Mouse (Mus musculus): ENCODE data around the gene Mettl16. TPM values are rescaled to one million over a fixed set of nuclear protein-coding genes. Genes with fewer than 3 reads are reported as not detected.
A peak's percentile ranks its signal among the peaks of the same experiment; 100 is the strongest.

Gene Mettl16
- 10.9 TPM for polyA plus RNA-seq (2012; fragmentation: generic; extraction: Trizol)

DNA sequence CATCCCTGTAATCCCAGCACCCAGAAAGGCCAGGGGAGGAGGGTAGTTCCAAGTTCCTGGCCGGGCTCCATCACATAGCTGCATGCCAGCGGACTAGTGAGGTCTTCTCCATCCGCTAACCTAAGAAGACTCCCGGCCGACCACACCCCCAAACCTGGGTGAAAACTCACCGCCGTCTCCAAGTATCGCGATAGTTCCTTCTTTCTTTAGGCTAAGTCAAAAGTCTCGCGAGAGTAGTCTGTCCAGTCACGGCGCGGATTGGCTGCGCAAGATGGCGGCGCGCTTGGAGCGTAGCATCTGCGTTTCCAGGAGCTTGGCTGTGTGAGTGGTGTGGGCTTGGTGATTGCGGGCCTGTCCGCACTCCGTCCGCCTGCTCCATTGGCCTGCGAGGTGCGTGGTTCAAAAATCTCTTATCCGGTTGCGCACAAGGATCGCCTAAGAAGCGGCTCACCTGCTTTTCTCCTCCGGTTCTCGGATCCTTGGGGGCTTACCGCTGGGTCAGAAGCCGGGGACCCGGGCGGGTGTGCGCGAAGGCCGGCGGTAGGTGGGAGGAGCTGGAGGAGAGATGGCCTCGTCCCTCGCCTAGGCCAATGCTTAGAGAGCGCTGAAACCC, at the start of gene Mettl16:
Gene Mettl16, plus strand, starts transcription at position 236 of the 613 bp plus-strand sequence.
- Histone ChIP-seq H3K4me3 (peak within 1 kb of the TSS; percentile 92), H3K4me2 (ENCODE audit: low read depth) (peak within 1 kb of the TSS; percentile 96), H3K27me3 (ENCODE audit: control insufficient read depth, insufficient read depth, insufficient read length) (no peaks in the 10 kb centered on the region), H3K79me2 (ENCODE audit: control insufficient read depth, insufficient read depth) (peaks cover 32% of the 10 kb centered on the region), H3K36me3 (ENCODE audit: control insufficient read depth, insufficient read depth) (no peaks in the 10 kb centered on the region), H3ac (ENCODE audit: control insufficient read depth, insufficient read length) (peak within 1 kb of the TSS; percentile 37)
- TF ChIP-seq TCF3 (IDR thresholded peaks at IDR 0.05; ENCODE audit: insufficient read length, low read depth) (no peak), POLR2A (IDR thresholded peaks at IDR 0.05; ENCODE audit: insufficient read length, low read depth) (peak; percentile 96), TCF12 (IDR thresholded peaks at IDR 0.05; ENCODE audit: insufficient read depth, poor library complexity, severe bottlenecking) (no peak), POLR2AphosphoS2 (IDR thresholded peaks at IDR 0.05; ENCODE audit: insufficient read length, low read depth) (peak; percentile 94), E2F4 (IDR thresholded peaks at IDR 0.05; ENCODE audit: insufficient read depth) (no peak), USF1 (IDR thresholded peaks at IDR 0.05; ENCODE audit: low read depth) (no peak), MYOG (IDR thresholded peaks at IDR 0.05; ENCODE audit: control insufficient read depth in 1 of 3, insufficient read depth in 1 of 3, insufficient read length in 2 of 3, low read depth in 2 of 3) (no peak), CEBPB (IDR thresholded peaks at IDR 0.05; ENCODE audit: insufficient read depth, poor library complexity, severe bottlenecking) (no peak), SRF (IDR thresholded peaks at IDR 0.05; ENCODE audit: control insufficient read depth, insufficient read length, low read depth) (no peak), REST (IDR thresholded peaks at IDR 0.05; ENCODE audit: insufficient read depth, insufficient read length) (peak; percentile 35), MYOD1 (IDR thresholded peaks at IDR 0.05; ENCODE audit: control insufficient read depth in 1 of 3, insufficient read length in 2 of 3, low read depth in 2 of 3) (peak in 1 of 3 experiments; percentile 37), MAX (IDR thresholded peaks at IDR 0.05; ENCODE audit: low read depth) (no peak)

DNA sequence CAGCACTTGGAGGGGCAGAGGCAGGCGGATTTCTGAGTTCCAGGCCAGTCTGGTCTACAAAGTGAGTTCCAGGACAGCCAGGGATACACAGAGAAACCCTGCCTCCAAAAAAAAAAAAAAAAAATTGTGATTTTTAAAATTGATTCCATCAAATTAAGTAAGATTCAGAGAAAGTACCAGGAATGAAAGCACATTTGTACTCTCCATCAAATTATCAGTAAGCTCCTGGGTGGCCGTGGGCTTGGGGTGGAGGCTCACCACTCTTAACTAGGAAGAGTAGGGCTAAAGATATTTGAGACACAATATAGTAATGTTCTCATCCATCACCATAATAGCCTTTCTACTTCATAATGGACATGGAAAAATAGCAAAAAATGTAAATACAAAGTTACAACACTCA, 49.5 kb upstream of the Mettl16 start:
- Histone ChIP-seq H3K79me2 (ENCODE audit: control insufficient read depth, insufficient read depth) (peaks cover 72% of the 10 kb centered on the region), H3K4me3 (no peak overlapping the region), H3K27me3 (ENCODE audit: control insufficient read depth, insufficient read depth, insufficient read length) (no peaks in the 10 kb centered on the region), H3ac (ENCODE audit: control insufficient read depth, insufficient read length) (no peak overlapping the region), H3K36me3 (ENCODE audit: control insufficient read depth, insufficient read depth) (no peaks in the 10 kb centered on the region), H3K4me2 (ENCODE audit: low read depth) (peak overlapping the region; percentile 83)
- TF ChIP-seq USF1 (IDR thresholded peaks at IDR 0.05; ENCODE audit: low read depth) (no peak), MAX (IDR thresholded peaks at IDR 0.05; ENCODE audit: low read depth) (no peak), REST (IDR thresholded peaks at IDR 0.05; ENCODE audit: insufficient read depth, insufficient read length) (no peak), TCF12 (IDR thresholded peaks at IDR 0.05; ENCODE audit: insufficient read depth, poor library complexity, severe bottlenecking) (no peak), POLR2AphosphoS2 (IDR thresholded peaks at IDR 0.05; ENCODE audit: insufficient read length, low read depth) (no peak), E2F4 (IDR thresholded peaks at IDR 0.05; ENCODE audit: insufficient read depth) (no peak), MYOG (IDR thresholded peaks at IDR 0.05; ENCODE audit: control insufficient read depth in 1 of 3, insufficient read depth in 1 of 3, insufficient read length in 2 of 3, low read depth in 2 of 3) (no peak), CEBPB (IDR thresholded peaks at IDR 0.05; ENCODE audit: insufficient read depth, poor library complexity, severe bottlenecking) (no peak), TCF3 (IDR thresholded peaks at IDR 0.05; ENCODE audit: insufficient read length, low read depth) (no peak), POLR2A (IDR thresholded peaks at IDR 0.05; ENCODE audit: insufficient read length, low read depth) (no peak), MYOD1 (IDR thresholded peaks at IDR 0.05; ENCODE audit: control insufficient read depth in 1 of 3, insufficient read length in 2 of 3, low read depth in 2 of 3) (no peak), SRF (IDR thresholded peaks at IDR 0.05; ENCODE audit: control insufficient read depth, insufficient read length, low read depth) (no peak)

DNA sequence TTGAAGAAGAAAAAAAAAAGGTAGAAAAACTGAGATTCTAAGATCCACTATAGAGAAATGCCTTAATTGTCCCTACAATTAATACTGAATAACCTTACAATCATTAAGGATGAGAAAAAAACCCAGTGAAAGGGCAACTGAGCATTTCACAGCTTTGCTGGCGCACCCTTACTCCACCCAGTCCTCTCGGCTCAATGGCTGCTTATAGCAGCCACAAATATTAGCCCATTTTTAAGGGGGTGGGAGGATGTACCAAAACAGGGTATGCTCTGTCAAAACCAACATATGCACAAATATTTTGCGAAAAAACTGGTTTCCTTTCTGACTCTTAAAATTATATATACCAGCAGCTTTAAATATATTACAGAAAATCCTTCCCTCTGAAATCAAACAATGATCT, 48.7 kb upstream of the Mettl16 start:
- Histone ChIP-seq H3K4me2 (ENCODE audit: low read depth) (peak overlapping the region; percentile 83), H3K4me3 (peak overlapping the region; percentile 87), H3K36me3 (ENCODE audit: control insufficient read depth, insufficient read depth) (no peaks in the 10 kb centered on the region), H3K27me3 (ENCODE audit: control insufficient read depth, insufficient read depth, insufficient read length) (no peaks in the 10 kb centered on the region), H3K79me2 (ENCODE audit: control insufficient read depth, insufficient read depth) (peaks cover 64% of the 10 kb centered on the region), H3ac (ENCODE audit: control insufficient read depth, insufficient read length) (no peak overlapping the region)
- TF ChIP-seq SRF (IDR thresholded peaks at IDR 0.05; ENCODE audit: control insufficient read depth, insufficient read length, low read depth) (no peak), MAX (IDR thresholded peaks at IDR 0.05; ENCODE audit: low read depth) (no peak), MYOD1 (IDR thresholded peaks at IDR 0.05; ENCODE audit: control insufficient read depth in 1 of 3, insufficient read length in 2 of 3, low read depth in 2 of 3) (no peak), POLR2A (IDR thresholded peaks at IDR 0.05; ENCODE audit: insufficient read length, low read depth) (no peak), CEBPB (IDR thresholded peaks at IDR 0.05; ENCODE audit: insufficient read depth, poor library complexity, severe bottlenecking) (no peak), MYOG (IDR thresholded peaks at IDR 0.05; ENCODE audit: control insufficient read depth in 1 of 3, insufficient read depth in 1 of 3, insufficient read length in 2 of 3, low read depth in 2 of 3) (no peak), USF1 (IDR thresholded peaks at IDR 0.05; ENCODE audit: low read depth) (no peak), TCF12 (IDR thresholded peaks at IDR 0.05; ENCODE audit: insufficient read depth, poor library complexity, severe bottlenecking) (no peak), TCF3 (IDR thresholded peaks at IDR 0.05; ENCODE audit: insufficient read length, low read depth) (no peak)

DNA sequence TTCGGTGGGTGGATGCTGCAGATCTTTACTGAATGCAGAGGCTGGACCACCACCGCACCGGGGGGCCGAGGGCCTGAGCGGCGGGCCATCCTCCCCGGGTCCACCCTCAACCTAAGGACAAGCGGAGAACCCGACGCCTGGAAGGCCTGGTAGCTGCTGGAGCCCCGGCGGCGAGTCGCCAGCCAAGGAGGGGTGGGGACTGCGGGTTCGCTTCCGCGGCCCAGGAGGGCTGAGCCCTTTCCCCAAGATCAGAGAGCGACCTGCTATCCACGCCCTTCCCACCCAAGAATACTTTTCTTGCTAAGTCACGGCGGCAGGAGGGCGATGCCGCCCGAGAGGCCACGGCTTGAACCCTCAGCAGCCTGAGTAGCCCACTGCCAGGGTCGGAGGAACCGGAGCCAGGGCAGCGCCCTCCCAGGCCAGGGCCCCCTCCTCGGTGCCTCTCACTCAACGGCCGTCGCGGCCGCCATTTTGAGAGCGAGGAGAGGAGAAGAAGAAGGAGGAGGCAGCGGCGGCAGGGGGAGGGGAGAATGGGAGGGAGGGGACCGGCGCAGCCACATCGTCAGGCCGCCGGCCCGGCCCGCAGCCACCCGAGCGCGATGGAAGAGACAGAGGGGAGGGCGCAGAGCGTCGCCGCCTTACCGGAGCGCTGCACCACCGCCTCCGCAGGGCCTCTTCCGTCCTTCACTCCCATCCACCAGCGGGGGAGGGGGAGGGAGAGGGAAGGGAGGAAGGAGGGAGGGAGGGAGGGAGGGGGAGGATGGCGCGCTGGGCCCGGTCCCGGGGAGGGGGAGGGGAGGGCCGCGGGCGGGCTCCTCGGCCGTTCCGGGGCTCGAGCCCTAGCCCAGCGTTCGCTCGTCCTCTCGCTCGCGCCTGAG, 47.0 kb upstream of the Mettl16 start:
- peak overlapping the region; percentile 100 for H3ac ChIP-seq (ENCODE audit: control insufficient read depth, insufficient read length)
- H3K36me3 ChIP-seq (ENCODE audit: control insufficient read depth, insufficient read depth): no peaks in the 10 kb centered on the region
- H3K79me2 ChIP-seq (ENCODE audit: control insufficient read depth, insufficient read depth): peaks cover 51% of the 10 kb centered on the region
- peak overlapping the region; percentile 87 for H3K4me3 ChIP-seq
- TF ChIP-seq POLR2AphosphoS2 (IDR thresholded peaks at IDR 0.05; ENCODE audit: insufficient read length, low read depth) (peak; percentile 69), CEBPB (IDR thresholded peaks at IDR 0.05; ENCODE audit: insufficient read depth, poor library complexity, severe bottlenecking) (no peak), MYOG (IDR thresholded peaks at IDR 0.05; ENCODE audit: control insufficient read depth in 1 of 3, insufficient read depth in 1 of 3, insufficient read length in 2 of 3, low read depth in 2 of 3) (peak in 1 of 3 experiments; percentile 9), POLR2A (IDR thresholded peaks at IDR 0.05; ENCODE audit: insufficient read length, low read depth) (peak; percentile 57), REST (IDR thresholded peaks at IDR 0.05; ENCODE audit: insufficient read depth, insufficient read length) (no peak), MYOD1 (IDR thresholded peaks at IDR 0.05; ENCODE audit: control insufficient read depth in 1 of 3, insufficient read length in 2 of 3, low read depth in 2 of 3) (peak in 1 of 3 experiments; percentile 5)
- no peaks in the 10 kb centered on the region for H3K27me3 ChIP-seq (ENCODE audit: control insufficient read depth, insufficient read depth, insufficient read length)
- H3K4me2 ChIP-seq (ENCODE audit: low read depth): peak overlapping the region; percentile 83
